Mouse (Mus musculus) limb, embryonic 12.5 days (tissue): ENCODE measurements around the gene Armc7. TPM values are rescaled to one million over a fixed set of nuclear protein-coding genes. Genes with fewer than 3 reads are reported as not detected.
"Not testable (repeated sequence)": the region's sequence is repeated elsewhere in the genome, so short reads cannot be mapped to it uniquely, and the experiment has no call there.

Source experiments
- ATAC-seq: fragments of 200-750 bp; cut with Nextera tagmentation; 2 replicates; pipeline ENCODE4 v1.8.0; 2017; ENCODE audit warnings: low read depth, moderate TSS enrichment; ENCODE audit not compliant: insufficient number of reproducible peaks, insufficient read depth, low FRiP score, low TSS enrichment
- H3K27ac ChIP-seq: fragments of 300-500 bp; sonication (generic); 2 replicates; pipeline ENCODE4 v1.5.1; 2016; ENCODE audit warnings: mild to moderate bottlenecking, moderate library complexity
- H3K27me3 ChIP-seq: fragments of 300-500 bp; sonication (generic); 2 replicates; pipeline ENCODE4 v1.6.1; 2016; ENCODE audit warnings: mild to moderate bottlenecking, moderate library complexity
- H3K36me3 ChIP-seq: fragments of 300-500 bp; sonication (generic); 2 replicates; pipeline ENCODE4 v1.6.1; 2016; ENCODE audit warnings: mild to moderate bottlenecking, moderate library complexity
- H3K4me1 ChIP-seq: fragments of 300-500 bp; sonication (generic); replicated peaks from 2 replicates; pipeline ENCODE4 v1.6.1; 2016
- H3K4me2 ChIP-seq: fragments of 300-500 bp; sonication (generic); 2 replicates; pipeline ENCODE4 v1.6.1; 2016; ENCODE audit warnings: mild to moderate bottlenecking, moderate library complexity
- H3K4me3 ChIP-seq: fragments of 300-500 bp; sonication (generic); replicated peaks from 2 replicates; pipeline ENCODE4 v1.5.1; 2016; ENCODE audit warnings: mild to moderate bottlenecking
- H3K9ac ChIP-seq: fragments of 300-500 bp; sonication (generic); replicated peaks from 2 replicates; pipeline ENCODE4 v1.6.1; 2016; ENCODE audit warnings: mild to moderate bottlenecking, moderate library complexity
- H3K9me3 ChIP-seq: fragments of 300-500 bp; sonication (generic); 2 replicates; pipeline ENCODE4 v1.6.1; 2016; ENCODE audit warnings: mild to moderate bottlenecking, moderate library complexity
- WGBS: fragments of 180-500 bp; shearing (Covaris S2); methylation state at CpG from one replicate; pipeline ENCODE4 v1.1.7; 2016; 5-methylcytosine and 5-hydroxymethylcytosine counted together
- polyA plus RNA-seq: library from polyadenylated mRNA; unstranded; fragments of >200 nt; fragmentation: Nextera tagmentation; extraction: Ambion mirVana; gene quantifications from 2 replicates; pipeline ENCODE4 v1.2.1, GENCODE M21; 2016

The Armc7 gene
- polyA plus RNA-seq, 1 experiment from 2014 or later: 7.5 TPM

GRCm38 (mm10) chr11:115439906-115440595, 35.4 kb upstream of the Armc7 start, which contains the start of gene Trim80:
Trim80 (plus strand) TSS chr11:115440545.
- Histone ChIP-seq H3K36me3 (no peaks in the 10 kb centered on the region), H3K4me3 (no peak within 1 kb of the TSS), H3K27me3 (no peaks in the 10 kb centered on the region; the same call in none of the 2 replicates), H3K27ac (no peak within 1 kb of the TSS), H3K9ac (no peak within 1 kb of the TSS), H3K4me2 (no peak within 1 kb of the TSS), H3K4me1 (peaks cover 21% of the 10 kb centered on the region), H3K9me3 (0 out of 2 replicates have a peak, but pooled peaks cover 6% of the 10 kb centered on the region)
- ATAC-seq: no peak
- WGBS: 93% methylated on average over 9 of the region's 9 CpGs

- H3K9ac ChIP-seq: no peak overlapping the region
- 0 out of 2 replicates have a peak, but pooled peaks cover 6% of the 10 kb centered on the region for H3K9me3 ChIP-seq
- H3K27ac ChIP-seq: no peak overlapping the region
- no peak overlapping the region for H3K4me3 ChIP-seq
- no peaks in the 10 kb centered on the region for H3K36me3 ChIP-seq
- H3K4me2 ChIP-seq: no peak overlapping the region
- WGBS: 47% methylated on average over 15 of the region's 15 CpGs
- H3K4me1 ChIP-seq: peaks cover 9% of the 10 kb centered on the region
- 0 out of 2 replicates have a peak, but pooled peaks have one; percentile 20 for ATAC-seq
- no peaks in the 10 kb centered on the region; the same call in none of the 2 replicates for H3K27me3 ChIP-seq
Measured at GRCm38 (mm10) chr11:115441417-115441816, 34.0 kb upstream of the Armc7 start.

- ATAC-seq: no peak
- Histone ChIP-seq H3K4me2 (no peak overlapping the region), H3K27me3 (no peaks in the 10 kb centered on the region; the same call in 1 of the 2 replicates), H3K4me1 (0 out of 2 replicates have a peak, but pooled peaks cover 12% of the 10 kb centered on the region), H3K36me3 (no peaks in the 10 kb centered on the region), H3K27ac (no peak overlapping the region), H3K4me3 (no peak overlapping the region), H3K9me3 (no peaks in the 10 kb centered on the region), H3K9ac (no peak overlapping the region; the same call in 1 of the 2 replicates)
- WGBS: 81% methylated on average over 3 of the region's 3 CpGs
Measured at GRCm38 (mm10) chr11:115446906-115447305, 28.6 kb upstream of the Armc7 start.

- Histone ChIP-seq H3K4me1 (0 out of 2 replicates have a peak, but pooled peaks cover 14% of the 10 kb centered on the region), H3K9ac (no peak overlapping the region), H3K36me3 (no peaks in the 10 kb centered on the region), H3K4me2 (no peak overlapping the region), H3K27ac (no peak overlapping the region), H3K9me3 (no peaks in the 10 kb centered on the region), H3K4me3 (no peak overlapping the region), H3K27me3 (no peaks in the 10 kb centered on the region; the same call in 1 of the 2 replicates)
- WGBS: 85% methylated on average over 11 of the region's 11 CpGs
- ATAC-seq: no peak
Measured at GRCm38 (mm10) chr11:115447321-115447885, 28.1 kb upstream of the Armc7 start.

- no peak overlapping the region for H3K9ac ChIP-seq
- H3K36me3 ChIP-seq: no peaks in the 10 kb centered on the region
- ATAC-seq: no peak
- H3K4me2 ChIP-seq: no peak overlapping the region
- H3K4me1 ChIP-seq: 0 out of 2 replicates have a peak, but pooled peaks cover 14% of the 10 kb centered on the region
- no peaks in the 10 kb centered on the region for H3K9me3 ChIP-seq
- no peak overlapping the region for H3K4me3 ChIP-seq
- H3K27ac ChIP-seq: no peak overlapping the region
- 79% methylated on average over 16 of the region's 16 CpGs for WGBS
- H3K27me3 ChIP-seq: no peaks in the 10 kb centered on the region; the same call in 1 of the 2 replicates
Measured at GRCm38 (mm10) chr11:115448075-115448474, 27.4 kb upstream of the Armc7 start.

- no peak overlapping the region for H3K4me3 ChIP-seq
- no peak overlapping the region for H3K9ac ChIP-seq
- no peak overlapping the region for H3K27ac ChIP-seq
- no peaks in the 10 kb centered on the region; the same call in 1 of the 2 replicates for H3K27me3 ChIP-seq
- WGBS: 37% methylated on average over 7 of the region's 7 CpGs
- no peak overlapping the region for H3K4me2 ChIP-seq
- no peaks in the 10 kb centered on the region for H3K36me3 ChIP-seq
- H3K4me1 ChIP-seq: 0 out of 2 replicates have a peak, but pooled peaks cover 14% of the 10 kb centered on the region
- ATAC-seq: no peak
- no peaks in the 10 kb centered on the region for H3K9me3 ChIP-seq
Measured at GRCm38 (mm10) chr11:115448998-115449397, 26.5 kb upstream of the Armc7 start.

GRCm38 (mm10) chr11:115450176-115450575, 25.3 kb upstream of the Armc7 start:
- no peak for ATAC-seq
- Histone ChIP-seq H3K27me3 (no peaks in the 10 kb centered on the region), H3K27ac (no peak overlapping the region), H3K36me3 (no peaks in the 10 kb centered on the region), H3K4me2 (no peak overlapping the region), H3K9ac (no peak overlapping the region), H3K4me1 (0 out of 2 replicates have a peak, but pooled peaks cover 14% of the 10 kb centered on the region), H3K4me3 (no peak overlapping the region), H3K9me3 (no peaks in the 10 kb centered on the region)
- 93% methylated on average over 7 of the region's 7 CpGs for WGBS

- 0 out of 2 replicates have a peak, but pooled peaks cover 11% of the 10 kb centered on the region for H3K4me1 ChIP-seq
- WGBS: 76% methylated on average over 8 of the region's 8 CpGs
Measured at GRCm38 (mm10) chr11:115451781-115452241, 23.7 kb upstream of the Armc7 start.

GRCm38 (mm10) chr11:115452281-115452860, 23.1 kb upstream of the Armc7 start:
- Histone ChIP-seq H3K9me3 (no peaks in the 10 kb centered on the region), H3K27me3 (no peaks in the 10 kb centered on the region), H3K4me2 (no peak overlapping the region), H3K4me3 (no peak overlapping the region), H3K4me1 (0 out of 2 replicates have a peak, but pooled peaks cover 10% of the 10 kb centered on the region), H3K9ac (no peak overlapping the region), H3K36me3 (no peaks in the 10 kb centered on the region), H3K27ac (no peak overlapping the region)
- no peak for ATAC-seq
- 86% methylated on average over 7 of the region's 7 CpGs for WGBS

More at GRCm38 (mm10) chr11:115451781-115452241, 23.7 kb upstream of the Armc7 start:
- no peak for ATAC-seq
- H3K9ac ChIP-seq: no peak overlapping the region
- no peaks in the 10 kb centered on the region for H3K36me3 ChIP-seq
- H3K27ac ChIP-seq: no peak overlapping the region
- H3K4me3 ChIP-seq: no peak overlapping the region
- no peaks in the 10 kb centered on the region for H3K9me3 ChIP-seq
- no peaks in the 10 kb centered on the region for H3K27me3 ChIP-seq
- no peak overlapping the region for H3K4me2 ChIP-seq

GRCm38 (mm10) chr11:115453306-115453705, 22.2 kb upstream of the Armc7 start:
- Histone ChIP-seq H3K27ac (no peak overlapping the region), H3K36me3 (no peaks in the 10 kb centered on the region), H3K9ac (no peak overlapping the region), H3K9me3 (no peaks in the 10 kb centered on the region), H3K27me3 (no peaks in the 10 kb centered on the region), H3K4me3 (no peak overlapping the region), H3K4me2 (no peak overlapping the region), H3K4me1 (0 out of 2 replicates have a peak, but pooled peaks cover 10% of the 10 kb centered on the region)
- WGBS: 76% methylated on average over 4 of the region's 4 CpGs
- ATAC-seq: no peak

- not testable (repeated sequence) for H3K4me3 ChIP-seq, H3K36me3 ChIP-seq, H3K4me2 ChIP-seq, H3K9ac ChIP-seq, ATAC-seq, H3K9me3 ChIP-seq, H3K27ac ChIP-seq, H3K4me1 ChIP-seq, H3K27me3 ChIP-seq
- WGBS: 86% methylated on average over 6 of the region's 6 CpGs
Measured at GRCm38 (mm10) chr11:115454822-115455221, 20.6 kb upstream of the Armc7 start.
